Mouse (Mus musculus): Measurements from ENCODE around the gene Mettl14.

- TF ChIP-seq EP300 (IDR thresholded peaks at IDR 0.05; ENCODE audit: low read length), result no peak
- TF ChIP-seq SIN3A (IDR thresholded peaks at IDR 0.05; ENCODE audit: low read length), result no peak
- no peak for TF ChIP-seq POLR2A (IDR thresholded peaks at IDR 0.05; ENCODE audit: low read depth, low read length)
- no peak for TF ChIP-seq ZMIZ1 (IDR thresholded peaks at IDR 0.05; ENCODE audit: low read depth, low read length)
- no peak for TF ChIP-seq CTCF (conservative IDR thresholded peaks at IDR 0.05 in 1 of 2, IDR thresholded peaks at IDR 0.05 in 1 of 2; ENCODE audit: low read depth in 2 of 2, low read length in 2 of 2)
- TF ChIP-seq GABPA (IDR thresholded peaks at IDR 0.05; ENCODE audit: insufficient replicate concordance, low read depth, low read length), result no peak
- TF ChIP-seq NRF1 (IDR thresholded peaks at IDR 0.05; ENCODE audit: low read depth, low read length), result no peak
- no peak for TF ChIP-seq MAFK (IDR thresholded peaks at IDR 0.05; ENCODE audit: insufficient replicate concordance, low read length)
- no peak for TF ChIP-seq MAX (IDR thresholded peaks at IDR 0.05; ENCODE audit: low read length)
- TF ChIP-seq CHD1 (IDR thresholded peaks at IDR 0.05; ENCODE audit: low read depth, low read length), result no peak
- no peak for TF ChIP-seq CHD2 (IDR thresholded peaks at IDR 0.05; ENCODE audit: low read length)
These were observed 65.6 kb downstream of the Mettl14 start for GRCm38 (mm10) chr3:123320341-123320740.
